Mouse (Mus musculus): Measurements from ENCODE around the gene Psmg3.

DNA sequence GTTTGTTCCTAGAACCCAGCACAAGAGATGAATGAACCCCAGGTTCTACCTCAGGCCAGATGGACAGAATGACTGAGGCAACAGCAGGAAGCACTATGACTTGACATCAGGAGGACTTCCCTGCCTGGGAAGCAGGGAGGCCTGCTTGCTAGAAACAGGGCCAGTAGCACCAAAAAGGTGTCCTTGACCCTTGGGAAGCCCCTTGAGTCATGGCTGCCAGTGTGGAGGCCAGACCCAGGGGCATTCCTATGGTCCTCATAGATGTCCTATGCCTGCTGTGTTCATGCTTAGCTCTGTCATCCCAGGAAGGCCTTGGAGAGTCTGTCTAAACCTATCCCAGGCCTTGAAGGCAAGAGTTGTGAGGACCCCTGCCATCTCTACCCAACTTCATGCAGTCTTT, 10.2 kb downstream of the Psmg3 start:
- TF ChIP-seq POLR2A (IDR thresholded peaks at IDR 0.05; ENCODE audit: borderline replicate concordance, low read depth, low read length) (no peak), CTCF (IDR thresholded peaks at IDR 0.05; ENCODE audit: low read depth, low read length) (no peak)
